Mouse (Mus musculus): ENCODE data around the gene Cnot1. TPM values are rescaled to one million over a fixed set of nuclear protein-coding genes. Genes with fewer than 3 reads are reported as not detected.

Cnot1 gene
- total and polyA plus RNA-seq, 3 experiments, result 142 to 182 (median 146) TPM

DNA sequence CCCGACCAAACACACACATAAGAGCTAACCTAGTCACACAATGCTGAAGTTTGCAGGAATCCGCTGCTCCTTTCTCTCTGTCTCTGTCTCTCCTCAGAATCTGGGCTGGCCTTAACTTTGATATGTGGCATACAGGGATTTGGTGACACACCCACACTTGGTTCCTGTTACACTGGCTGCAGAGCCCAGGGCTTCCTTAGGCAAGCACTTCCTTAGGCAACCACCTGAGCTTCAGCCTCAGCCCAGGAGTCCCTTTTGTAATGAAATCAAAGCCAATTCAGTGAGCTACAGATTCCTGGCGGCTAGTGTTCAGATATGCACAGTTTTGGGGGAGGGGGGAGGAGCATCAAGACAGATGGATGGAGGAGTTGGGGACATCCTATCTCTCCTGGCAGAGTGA is 10.3 kb upstream of the Cnot1 start:
- dilution Hi-C loops (cut with MboI; ENCODE audit: extremely low pct_ligation_motif_present, extremely low pct_unique_long_range_greater_than_20kb, low sequenced_read_pairs), result no loop called here
- in situ Hi-C loops (cut with MboI; ENCODE audit: low pct_ligation_motif_present, low pct_unique_long_range_greater_than_20kb, low sequenced_read_pairs), result no loop called here
- no peak for DNase-seq (ENCODE audit: extremely low read depth)
- H3K4me1 ChIP-seq (ENCODE audit: control insufficient read depth in 1 of 2, insufficient read depth in 2 of 2), result peaks cover 0 to 24% of the 10 kb centered on the region in 2 experiments; a peak in 2 of 4 replicates
- no peaks in the 10 kb centered on the region for H3K27me3 ChIP-seq (replicated peaks)
- no peaks in the 10 kb centered on the region for H3K36me3 ChIP-seq (replicated peaks in 1 of 2; ENCODE audit: control insufficient read depth in 1 of 2, insufficient read depth in 1 of 2, low read length in 1 of 2)
- no peaks in the 10 kb centered on the region for H3K9me3 ChIP-seq (replicated peaks; ENCODE audit: low read length)
- no peaks in the 10 kb centered on the region for H3K79me2 ChIP-seq (replicated peaks; ENCODE audit: control insufficient read depth, extremely low read depth, insufficient read depth, poor library complexity, severe bottlenecking)
- no peak overlapping the region for H3K27ac ChIP-seq (ENCODE audit: insufficient read depth, low read depth)
- no peak overlapping the region for H3K4me3 ChIP-seq (replicated peaks in 1 of 3; ENCODE audit: low read depth in 2 of 3, low read length in 2 of 3, poor library complexity in 1 of 3)
- H3K4me2 ChIP-seq (ENCODE audit: insufficient read depth, low read depth, poor library complexity, severe bottlenecking), result no peak overlapping the region
- no peak overlapping the region for H3K9ac ChIP-seq (ENCODE audit: insufficient read depth, low read depth)
- TF ChIP-seq UBTF (IDR thresholded peaks at IDR 0.05; ENCODE audit: low read depth, low read length) (no peak), USF1 (IDR thresholded peaks at IDR 0.05; ENCODE audit: low read depth, low read length) (no peak), IRF4 (IDR thresholded peaks at IDR 0.05; ENCODE audit: low read depth, low read length) (no peak), ZKSCAN1 (IDR thresholded peaks at IDR 0.05; ENCODE audit: borderline replicate concordance, low read depth, low read length) (no peak), PAX5 (IDR thresholded peaks at IDR 0.05; ENCODE audit: low read length) (no peak), USF2 (conservative IDR thresholded peaks at IDR 0.05; ENCODE audit: low read depth, low read length) (no peak), ZNF384 (IDR thresholded peaks at IDR 0.05; ENCODE audit: low read depth, low read length) (no peak)

DNA sequence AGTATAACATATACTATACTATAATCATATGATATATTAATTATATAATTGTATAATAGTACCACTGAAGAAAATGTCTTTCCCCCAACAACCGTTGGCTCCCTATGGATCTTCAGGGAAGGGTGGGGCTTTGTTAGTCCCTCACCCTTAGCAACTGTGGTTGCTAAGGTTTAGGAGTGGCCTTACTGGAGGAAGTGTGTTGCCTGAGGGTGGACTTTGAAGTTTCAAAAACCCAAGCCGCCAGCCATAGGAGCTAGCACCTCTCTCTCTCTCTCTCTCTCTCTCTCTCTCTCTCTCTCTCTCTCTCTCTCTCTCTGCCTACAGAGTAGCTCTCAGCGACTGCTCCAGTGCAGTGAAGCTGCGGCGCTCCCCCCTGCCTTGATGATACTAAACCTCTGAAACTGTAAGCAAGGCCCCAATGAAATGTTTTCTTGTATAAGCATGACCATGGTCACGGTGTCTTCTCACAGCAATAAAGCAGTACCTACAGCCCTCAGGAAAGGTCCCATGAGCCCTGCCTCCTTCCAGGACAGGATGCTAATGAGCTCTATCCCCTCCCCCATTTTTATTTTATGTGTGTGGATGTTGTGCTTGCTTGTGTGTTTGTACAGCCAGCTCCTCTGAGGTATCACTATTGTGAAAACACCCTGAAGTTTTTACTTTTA is 8.9 kb upstream of the Cnot1 start:
- DNase-seq (ENCODE audit: extremely low read depth), result no peak
- Histone ChIP-seq H3K4me2 (ENCODE audit: insufficient read depth, low read depth, poor library complexity, severe bottlenecking) (no peak overlapping the region), H3K4me1 (ENCODE audit: control insufficient read depth in 1 of 2, insufficient read depth in 2 of 2) (peaks cover 0 to 24% of the 10 kb centered on the region in 2 experiments; a peak in 2 of 4 replicates), H3K4me3 (replicated peaks in 1 of 3; ENCODE audit: low read depth in 2 of 3, low read length in 2 of 3, poor library complexity in 1 of 3) (no peak overlapping the region), H3K27ac (ENCODE audit: insufficient read depth, low read depth) (no peak overlapping the region), H3K79me2 (replicated peaks; ENCODE audit: control insufficient read depth, extremely low read depth, insufficient read depth, poor library complexity, severe bottlenecking) (no peaks in the 10 kb centered on the region), H3K27me3 (replicated peaks) (no peaks in the 10 kb centered on the region), H3K9ac (ENCODE audit: insufficient read depth, low read depth) (no peak overlapping the region), H3K36me3 (replicated peaks in 1 of 2; ENCODE audit: control insufficient read depth in 1 of 2, insufficient read depth in 1 of 2, low read length in 1 of 2) (no peaks in the 10 kb centered on the region), H3K9me3 (replicated peaks; ENCODE audit: low read length) (no peaks in the 10 kb centered on the region)
- in situ Hi-C loops (cut with MboI; ENCODE audit: low pct_ligation_motif_present, low pct_unique_long_range_greater_than_20kb, low sequenced_read_pairs) (no loop called here), dilution Hi-C loops (cut with MboI; ENCODE audit: extremely low pct_ligation_motif_present, extremely low pct_unique_long_range_greater_than_20kb, low sequenced_read_pairs) (no loop called here)
- TF ChIP-seq SMC3 (IDR thresholded peaks at IDR 0.05; ENCODE audit: low read depth, low read length) (no peak), TCF12 (IDR thresholded peaks at IDR 0.05; ENCODE audit: low read depth, low read length) (no peak), USF2 (conservative IDR thresholded peaks at IDR 0.05; ENCODE audit: low read depth, low read length) (no peak), MAZ (IDR thresholded peaks at IDR 0.05; ENCODE audit: low read depth, low read length) (no peak), EP300 (IDR thresholded peaks at IDR 0.05; ENCODE audit: low read length) (no peak), ETS1 (conservative IDR thresholded peaks at IDR 0.05; ENCODE audit: low read depth, low read length) (no peak), PAX5 (IDR thresholded peaks at IDR 0.05; ENCODE audit: low read length) (no peak), BHLHE40 (IDR thresholded peaks at IDR 0.05; ENCODE audit: low read depth, low read length) (no peak), UBTF (IDR thresholded peaks at IDR 0.05; ENCODE audit: low read depth, low read length) (no peak)
